Mouse (Mus musculus) lung, postnatal 0 days (tissue): ENCODE results near the gene Camk2n1.

Experiments
- CTCF ChIP-seq: IDR thresholded peaks from 2 replicates; pipeline ENCODE4 v1.5.1; 2016; ENCODE audit warnings: antibody characterized with exemption, mild to moderate bottlenecking
- EP300 ChIP-seq: IDR thresholded peaks from 2 replicates; pipeline ENCODE4 v1.6.1; 2016; ENCODE audit warnings: antibody characterized with exemption, mild to moderate bottlenecking, control low read depth

DNA sequence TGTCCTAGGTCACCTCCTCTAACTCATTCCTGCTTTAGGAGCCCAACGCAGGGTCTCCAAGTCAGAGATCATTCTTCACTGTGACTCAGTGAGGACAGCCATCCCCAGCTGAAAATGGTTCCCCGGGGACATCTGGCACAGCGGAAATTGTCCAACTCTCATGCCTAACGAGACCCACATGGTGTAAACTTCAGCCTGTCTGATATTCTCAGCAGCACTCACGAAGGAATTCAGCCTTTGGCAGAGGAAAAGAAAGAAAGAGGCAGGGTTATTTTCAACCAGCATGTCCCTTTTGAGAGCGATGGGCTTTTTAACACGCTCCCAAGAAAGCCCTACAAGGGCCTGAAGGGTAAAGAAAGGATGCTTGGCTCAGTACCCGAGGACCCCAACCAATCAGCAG, 22.8 kb upstream of the Camk2n1 start:
- TF ChIP-seq CTCF, result no peak
- no peak for TF ChIP-seq EP300
